Mouse (Mus musculus) liver, embryonic 14.5 days (tissue): ENCODE measurements around the gene Stx19.

ENCODE experiments used
- CTCF ChIP-seq: IDR thresholded peaks from 2 replicates; pipeline ENCODE4 v1.5.1; 2016; ENCODE audit warnings: antibody characterized with exemption, low read depth, control low read depth
- EP300 ChIP-seq: IDR thresholded peaks from 2 replicates; pipeline ENCODE4 v1.6.1; 2016; ENCODE audit warnings: antibody characterized with exemption, low read depth

DNA sequence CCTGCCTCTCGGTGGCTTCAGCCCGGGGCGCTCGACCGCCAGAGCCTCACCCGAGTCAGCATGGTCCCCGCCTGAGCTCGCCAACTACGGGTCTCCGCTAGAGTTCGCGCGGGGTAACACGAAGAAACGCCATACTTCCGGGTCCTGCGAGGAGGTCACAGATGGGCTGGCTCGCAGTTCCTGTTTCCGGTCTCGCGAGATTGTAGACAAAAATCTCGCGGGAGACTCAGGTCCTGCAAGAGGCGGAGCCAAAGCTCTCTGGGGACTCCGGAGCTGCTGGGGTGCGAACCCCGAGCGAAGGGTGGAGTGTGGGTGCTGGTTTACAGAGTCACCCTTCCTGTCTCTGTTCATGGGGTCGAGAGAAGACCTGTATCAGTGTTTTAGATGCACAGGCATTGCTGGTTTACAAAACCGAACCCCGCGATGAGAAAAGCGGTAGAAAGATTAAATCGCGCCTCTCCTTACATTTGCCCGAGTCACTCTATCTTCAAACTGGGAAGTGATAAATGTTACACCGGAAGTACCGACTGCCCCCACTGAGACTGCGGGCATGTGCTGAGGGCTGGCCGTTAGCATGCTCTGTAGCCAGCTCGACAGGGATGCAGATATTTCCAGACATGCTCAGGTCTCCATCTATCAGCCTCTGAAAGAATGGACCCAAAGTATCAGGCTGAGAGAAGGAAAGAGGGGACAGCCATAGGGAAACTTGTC, 27.7 kb upstream of the Stx19 start, which contains the start of gene Nsun3:
- TF ChIP-seq EP300 (peak; percentile 85), CTCF (no peak)
